Mouse (Mus musculus): ENCODE data around the gene Tex9.

- no peak for TF ChIP-seq POLR2A (IDR thresholded peaks at IDR 0.05; ENCODE audit: borderline replicate concordance, insufficient read depth, low read length)
- no peak for TF ChIP-seq CTCF (IDR thresholded peaks at IDR 0.05; ENCODE audit: borderline replicate concordance, insufficient read depth, low read depth, low read length)
Measured at GRCm38 (mm10) chr9:72493465-72493864, 1.5 kb upstream of the Tex9 start.
